8 mouse cellular contexts compared by ENCODE assay signal in the genomic region with DNA sequence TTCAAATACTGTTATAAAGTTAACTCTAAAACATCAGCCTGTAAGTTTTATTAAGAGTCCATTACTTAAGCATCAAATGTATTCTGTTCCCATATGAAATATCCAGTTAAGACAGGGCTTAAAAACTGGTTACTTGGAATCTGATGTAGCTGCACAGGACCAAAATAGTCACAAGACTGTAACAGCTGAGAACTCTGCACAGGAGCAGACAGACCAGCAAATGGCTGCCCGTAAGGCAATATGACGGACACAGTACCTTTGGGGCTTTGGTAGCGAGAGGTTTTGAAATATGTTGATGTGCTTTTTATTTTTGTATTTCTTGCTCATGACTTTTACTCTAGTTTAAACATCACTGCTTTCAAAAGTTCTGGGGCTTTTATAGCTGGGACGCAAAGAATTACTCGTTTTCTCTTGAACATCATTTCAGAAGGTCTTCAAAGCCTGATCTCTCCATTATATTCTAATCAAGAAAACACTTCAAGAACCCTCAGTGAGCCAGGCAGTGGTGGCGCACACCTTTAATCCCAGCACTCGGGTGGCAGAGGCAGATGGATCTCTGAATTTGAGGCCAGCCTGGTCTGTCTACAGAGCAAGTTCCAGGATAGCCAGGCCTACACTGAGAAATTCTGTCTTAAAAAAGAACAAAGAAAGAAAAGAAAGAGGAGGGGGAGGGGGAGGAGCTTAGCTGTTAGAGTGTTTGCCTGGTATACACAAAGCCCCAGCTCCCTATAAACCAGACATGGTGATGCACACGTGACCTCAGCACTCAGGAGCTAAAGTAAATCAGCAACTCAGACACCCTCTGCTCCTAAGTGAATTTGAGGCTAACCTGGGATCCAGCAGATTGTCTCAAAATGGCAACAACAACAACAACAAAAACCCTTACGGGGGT. TPM values are rescaled to one million over a fixed set of nuclear protein-coding genes. Genes with fewer than 3 reads are reported as not detected.
A peak's percentile ranks its signal among the peaks of the same experiment; 100 is the strongest.
DNase-seq lines count a peak whose midpoint lies in the region; ATAC-seq and TF ChIP-seq lines count a peak whose summit lies in the region.

No protein-coding gene starts in this region.

- 71% methylated on average over 9 of the region's 9 CpGs for WGBS in liver, adult 2 months
- 28% methylated on average over 9 of the region's 9 CpGs for WGBS in hindbrain, embryonic 15.5 days

- DNase-seq in liver, adult 2 months (ENCODE audit: extremely low read depth, low read depth, low spot score), result peak; percentile 66
- DNase-seq in liver, result no peak
- DNase-seq in embryo, embryonic 11 days, result peak; percentile 88
- DNase-seq in urinary bladder, adult 18-20 months (ENCODE audit: low spot score in 2 of 2), result no peak
- DNase-seq in layer of hippocampus, adult 9-11 months, result no peak
- DNase-seq in gastrocnemius, postnatal 25 days, result no peak

- peak overlapping the region; percentile 78 for H3K9ac ChIP-seq in liver, adult 2 months (ENCODE audit: low read depth, low read length)
- H3K9ac ChIP-seq in hindbrain, embryonic 15.5 days, result peak overlapping the region; percentile 40

- H3K27ac ChIP-seq in liver, adult 2 months (replicated peaks; ENCODE audit: insufficient read depth, low read depth, low read length), result peak overlapping the region; percentile 96
- H3K27ac ChIP-seq in hindbrain, embryonic 15.5 days (replicated peaks), result peak overlapping the region; percentile 92

- no peaks in the 10 kb centered on the region for H3K27me3 ChIP-seq in liver, adult 2 months (ENCODE audit: control insufficient read depth, insufficient read depth, low read length)
- H3K27me3 ChIP-seq in hindbrain, embryonic 15.5 days, result no peaks in the 10 kb centered on the region

- peak; percentile 83 for ATAC-seq in hindbrain, embryonic 15.5 days (ENCODE audit: low FRiP score, low read depth)
- peak; percentile 41 for ATAC-seq in megakaryocyte progenitor cell, adult 5-6 weeks (replicated peaks; ENCODE audit: poor library complexity)

- no peak for TF ChIP-seq POLR2A in liver, adult 2 months (IDR thresholded peaks at IDR 0.05; ENCODE audit: extremely low read depth, insufficient read depth, low read length)

- H3K4me2 ChIP-seq in hindbrain, embryonic 15.5 days, result peak overlapping the region; percentile 58

- peak overlapping the region; percentile 63 for H3K4me3 ChIP-seq in liver, adult 2 months (ENCODE audit: insufficient read depth, low read depth, low read length)
- H3K4me3 ChIP-seq in hindbrain, embryonic 15.5 days, result peak overlapping the region; percentile 31

- no peaks in the 10 kb centered on the region for H3K9me3 ChIP-seq in hindbrain, embryonic 15.5 days

- no peaks in the 10 kb centered on the region for H3K79me2 ChIP-seq in liver, adult 2 months (ENCODE audit: control insufficient read depth, insufficient read depth, low read length)

- peaks cover 8% of the 10 kb centered on the region for H3K4me1 ChIP-seq in liver, adult 2 months (ENCODE audit: control insufficient read depth, insufficient read depth, low read length)
- peaks cover 25% of the 10 kb centered on the region for H3K4me1 ChIP-seq in hindbrain, embryonic 15.5 days (replicated peaks)

- H3K36me3 ChIP-seq in liver, adult 2 months (ENCODE audit: control insufficient read depth, insufficient read depth, low read length), result no peaks in the 10 kb centered on the region
- no peaks in the 10 kb centered on the region for H3K36me3 ChIP-seq in hindbrain, embryonic 15.5 days

- TF ChIP-seq CTCF in liver, adult 2 months (IDR thresholded peaks at IDR 0.05; ENCODE audit: low read depth, low read length), result no peak

RNA-seq across cellular contexts. Expression of gene Nedd4, which starts 22.9 kb away (rescaled TPM):
- total RNA-seq in liver, adult 2 months (2014; rRNA removed), result 123 and 142 TPM in 2 replicates
- 45.6 and 51.7 TPM in 2 replicates for polyA plus RNA-seq in liver, adult 2 months (2012; rRNA removed)
- 387 and 425 TPM in 2 replicates for polyA plus RNA-seq in hindbrain, embryonic 15.5 days (2015; fragmentation: Nextera tagmentation; extraction: Ambion mirVana)
- 137 and 168 TPM in 2 replicates for total RNA-seq in megakaryocyte progenitor cell, adult 5-6 weeks (2015)
- total RNA-seq in megakaryocyte progenitor cell, adult 5-6 weeks (2017), result 163 and 210 TPM in 2 replicates
- total RNA-seq in gastrocnemius, postnatal 25 days (2021), result 100 to 1,000 TPM; 238 to 268 TPM

Comparison
In these comparisons a context has a peak if more than half of its experiments do, and no peak if none do; other contexts are left out.
1. DNase-seq: peak in liver, adult 2 months (single experiment) and embryo, embryonic 11 days (single experiment); none in liver (single experiment), urinary bladder, adult 18-20 months (0 of 2), layer of hippocampus, adult 9-11 months (single experiment) and gastrocnemius, postnatal 25 days (single experiment).